Mouse (Mus musculus) skeletal muscle tissue, adult 2 months (tissue): ENCODE measurements around the gene Rapgef4.
"Not testable (repeated sequence)": the region's sequence is repeated elsewhere in the genome, so short reads cannot be mapped to it uniquely, and the experiment has no call there.

Experiments used
- DNase-seq: peaks from one replicate; pipeline ENCODE4 v3.0.0-alpha.2; 2012; ENCODE audit warnings: low read depth, low spot score

Rapgef4 gene

DNA sequence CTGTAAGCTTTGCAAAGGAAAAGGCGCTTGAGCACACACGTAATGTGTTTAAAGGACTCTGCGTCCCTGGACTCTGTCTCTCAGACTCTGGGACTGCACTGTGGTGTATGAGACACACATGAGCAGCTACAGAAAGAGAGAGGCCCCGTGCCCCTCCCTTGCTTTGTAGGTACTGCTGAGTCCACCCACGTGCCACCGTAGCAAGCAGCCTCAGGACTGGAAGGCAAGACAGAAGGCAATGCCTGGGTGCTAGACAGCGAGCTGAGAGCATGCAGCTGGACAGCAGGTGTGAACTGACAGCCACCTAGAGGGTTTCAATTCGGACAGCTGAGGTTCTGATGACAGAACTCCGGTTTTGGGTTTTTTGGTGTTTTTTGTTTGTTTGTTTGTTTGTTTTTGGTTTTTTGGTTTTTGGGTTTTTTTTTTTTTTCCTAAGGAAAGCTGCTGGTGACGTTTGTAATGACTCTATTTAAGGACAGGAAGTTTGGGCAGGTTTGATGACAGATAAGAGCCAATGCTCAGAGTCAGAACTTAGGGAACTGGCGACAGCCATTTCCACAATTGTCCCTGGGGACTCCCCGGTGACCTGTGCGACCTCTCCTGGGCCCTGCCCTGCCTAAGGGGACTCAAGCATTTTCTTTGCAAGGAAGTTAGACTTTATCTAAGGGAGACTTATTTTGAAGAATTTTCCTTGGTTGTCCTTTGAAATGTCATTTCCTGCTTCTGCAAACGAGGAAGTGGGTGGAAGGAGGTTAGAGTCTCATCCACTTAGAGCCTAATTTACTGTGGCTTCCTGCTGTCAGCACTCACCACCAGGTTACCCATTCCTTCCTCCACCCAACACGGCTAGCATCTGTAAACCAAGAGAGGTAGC lies 136.3 kb downstream of the Rapgef4 start:
- peak; percentile 44 for DNase-seq

GRCm38 (mm10) chr2:72120211-72120610 lies 139.2 kb downstream of the Rapgef4 start:
- DNase-seq = no peak

DNA sequence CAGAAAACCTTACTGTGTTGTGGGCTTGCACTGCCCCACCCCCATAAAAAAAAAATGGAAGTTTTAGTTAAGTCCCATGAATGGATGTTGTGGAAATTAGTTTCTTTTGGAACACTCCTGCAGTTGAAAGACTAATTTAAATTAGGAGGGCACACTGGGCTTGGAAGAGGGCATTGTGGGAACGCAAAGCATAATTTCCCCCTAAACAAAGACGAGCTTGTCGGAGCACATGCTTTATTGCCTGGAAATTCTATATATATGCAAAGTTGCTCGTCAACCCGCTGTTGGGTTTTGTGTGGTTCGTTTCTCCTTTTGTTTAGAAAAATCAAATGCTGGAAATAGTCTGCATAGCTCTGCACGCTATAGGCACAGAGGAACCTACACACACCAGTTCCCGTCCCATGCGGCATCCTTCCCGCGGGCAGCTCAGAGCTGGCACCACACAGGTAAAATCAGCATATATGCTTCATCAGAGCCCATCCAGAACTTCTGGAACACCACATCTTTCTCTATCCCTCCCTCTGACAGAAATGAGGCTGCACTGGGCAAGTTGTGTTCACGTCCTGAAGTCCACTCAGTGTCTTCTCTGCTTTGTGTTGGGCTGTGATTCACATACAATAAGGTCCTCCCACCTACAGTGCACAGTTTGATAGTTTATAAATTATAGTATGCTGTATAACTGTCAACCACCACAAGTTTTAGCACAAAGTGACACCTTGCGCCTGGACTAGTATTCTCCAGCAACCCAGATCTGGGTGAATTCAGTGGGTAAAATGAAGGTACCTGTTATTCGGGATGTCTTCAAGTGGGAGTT lies 141.6 kb downstream of the Rapgef4 start:
- DNase-seq = no peak

DNA sequence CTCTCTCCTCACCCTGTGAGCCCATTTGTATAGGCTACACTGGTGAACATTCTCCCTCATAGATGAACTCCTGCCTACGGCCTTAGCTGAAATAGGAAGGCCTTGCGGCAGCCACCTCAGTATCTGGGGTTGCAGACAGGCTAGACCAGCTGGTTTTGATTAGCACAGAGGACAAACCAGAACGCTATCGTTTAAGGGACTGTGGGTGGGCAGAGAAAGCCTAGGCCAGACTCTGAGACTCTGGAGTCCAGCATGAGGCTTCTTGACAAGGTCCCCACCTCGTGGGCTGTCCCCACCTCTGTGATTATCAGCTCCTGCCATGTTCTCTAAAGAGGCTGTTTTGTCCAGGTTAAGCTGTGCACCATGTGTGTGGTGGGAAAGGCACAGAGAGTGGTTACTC lies 142.8 kb downstream of the Rapgef4 start:
- no peak for DNase-seq

DNA sequence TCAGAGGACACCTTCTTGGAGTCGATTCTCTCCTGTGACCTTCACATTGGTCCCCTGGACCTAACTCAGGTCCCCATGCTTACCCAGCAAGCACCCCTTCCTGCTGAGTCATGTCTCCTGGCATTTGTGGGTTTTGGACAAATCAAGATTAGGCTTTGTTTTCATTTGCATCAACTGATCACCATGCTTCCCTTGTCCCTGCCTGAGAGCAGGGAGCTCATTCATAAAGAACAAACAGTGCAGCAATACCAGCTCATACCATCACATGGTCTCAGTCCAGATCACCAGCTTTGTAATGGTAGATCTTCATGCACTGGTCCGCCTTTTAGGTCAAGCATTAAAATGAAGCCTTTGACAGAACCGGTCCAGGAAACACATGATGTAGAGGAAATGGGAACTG lies 144.7 kb downstream of the Rapgef4 start:
- DNase-seq = no peak

GRCm38 (mm10) chr2:72126411-72126810 lies 145.4 kb downstream of the Rapgef4 start:
- DNase-seq = no peak

GRCm38 (mm10) chr2:72129612-72130311 lies 148.7 kb downstream of the Rapgef4 start:
- DNase-seq = no peak

GRCm38 (mm10) chr2:72132222-72132621 lies 151.2 kb downstream of the Rapgef4 start:
- DNase-seq = no peak

DNA sequence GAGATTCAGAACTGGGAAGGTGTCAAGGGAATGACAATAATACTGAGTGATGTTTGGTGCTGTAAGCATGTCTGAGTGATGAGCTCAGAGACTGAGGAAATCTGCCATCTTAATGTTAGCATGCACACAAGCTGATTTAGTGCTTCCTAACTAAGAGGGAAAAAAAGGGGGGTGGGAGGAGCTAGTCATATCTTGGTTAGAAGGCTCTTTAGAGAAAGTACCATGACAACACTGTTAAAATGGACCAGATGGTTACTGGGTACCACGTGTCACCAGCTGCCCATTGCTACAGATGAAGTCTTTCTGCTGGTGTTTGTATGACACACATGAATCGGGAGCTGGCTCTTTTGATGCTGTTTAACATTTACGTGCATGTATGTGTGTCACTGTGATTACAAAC lies 155.0 kb downstream of the Rapgef4 start:
- no peak for DNase-seq

GRCm38 (mm10) chr2:72136486-72137264 lies 155.6 kb downstream of the Rapgef4 start:
- no peak for DNase-seq

- no peak for DNase-seq
Observed at GRCm38 (mm10) chr2:72139863-72140845, 159.1 kb downstream of the Rapgef4 start.

GRCm38 (mm10) chr2:72141091-72141490 lies 160.1 kb downstream of the Rapgef4 start:
- no peak for DNase-seq

DNA sequence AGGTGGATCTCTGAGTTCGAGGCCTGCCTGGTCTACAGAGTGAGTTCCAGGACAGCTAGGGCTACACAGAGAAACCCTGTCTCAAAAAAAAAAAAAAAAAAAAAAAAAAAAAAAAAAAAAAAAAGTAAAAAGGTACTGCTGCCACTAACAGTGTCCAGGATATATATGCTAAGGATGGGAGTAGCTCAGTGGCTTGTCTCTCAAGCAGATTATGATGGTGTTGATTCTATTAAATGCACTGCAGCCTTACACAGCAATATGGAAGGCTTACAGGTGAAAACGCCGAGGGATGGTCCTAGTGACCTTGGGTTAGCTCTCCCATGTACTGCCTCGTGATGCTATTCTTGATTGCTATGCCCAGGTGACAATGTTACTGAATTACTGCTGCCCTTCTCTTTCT lies 160.7 kb downstream of the Rapgef4 start:
- not testable (repeated sequence) for DNase-seq

- no peak for DNase-seq
Observed at GRCm38 (mm10) chr2:72143413-72143812, 162.4 kb downstream of the Rapgef4 start.

GRCm38 (mm10) chr2:72144576-72145200 lies 163.6 kb downstream of the Rapgef4 start:
- DNase-seq = no peak

GRCm38 (mm10) chr2:72145281-72145875 lies 164.3 kb downstream of the Rapgef4 start:
- no peak for DNase-seq

DNA sequence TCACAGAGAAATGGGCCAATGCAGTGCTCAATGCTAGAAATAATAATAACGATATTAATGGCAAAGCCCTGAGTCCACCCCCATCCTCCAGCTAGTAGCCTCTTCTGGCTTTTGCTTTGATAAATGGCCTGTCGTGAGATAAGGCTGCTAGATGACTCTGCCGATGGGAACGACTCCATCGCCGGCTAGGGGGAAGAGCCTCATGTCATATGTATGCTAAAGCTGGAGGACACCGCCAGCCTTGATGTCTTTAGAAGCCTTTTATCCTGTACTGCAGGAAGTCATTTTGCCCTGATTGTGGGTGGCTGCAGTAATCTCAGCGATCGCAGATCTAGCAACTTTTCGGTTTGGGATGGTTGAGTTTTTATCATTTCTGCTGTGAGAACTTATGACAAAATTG lies 165.0 kb downstream of the Rapgef4 start:
- DNase-seq = no peak

GRCm38 (mm10) chr2:72147246-72147645 lies 166.2 kb downstream of the Rapgef4 start:
- no peak for DNase-seq

- DNase-seq = no peak
Observed at GRCm38 (mm10) chr2:72147695-72148094, 166.7 kb downstream of the Rapgef4 start.
